Mouse (Mus musculus): ENCODE measurements around the gene Pigh. TPM values are rescaled to one million over a fixed set of nuclear protein-coding genes. Genes with fewer than 3 reads are reported as not detected.

Pigh gene
- polyA plus RNA-seq, 1 experiment from 2014 or later: 36.6 TPM

DNA sequence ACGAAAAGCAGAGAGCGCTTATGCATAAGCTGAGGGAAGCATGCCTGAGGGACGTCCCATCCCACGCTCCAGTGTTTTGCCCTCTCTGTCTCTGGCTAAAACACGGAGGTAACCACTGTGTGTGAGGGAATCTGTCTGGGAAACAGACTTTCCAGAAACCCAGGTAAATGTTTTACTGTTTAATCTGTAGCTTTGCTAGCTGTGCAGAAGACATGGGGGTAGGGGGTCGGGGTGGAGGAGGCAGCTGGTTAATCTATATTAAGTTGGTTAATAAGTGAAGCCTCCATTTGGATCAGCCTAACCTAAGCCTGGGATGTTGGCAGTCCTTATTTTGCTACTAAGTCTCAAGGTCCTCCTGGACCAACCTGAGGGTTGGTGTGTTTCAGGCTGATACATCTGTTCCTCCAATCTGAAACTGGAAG lies 20.3 kb downstream of the Pigh start:
- H3K36me3 ChIP-seq (ENCODE audit: insufficient read depth, low read length): peaks cover 23% of the 10 kb centered on the region
- no peak overlapping the region for H3K9ac ChIP-seq (replicated peaks; ENCODE audit: low read length)
- ATAC-seq (ENCODE audit: low FRiP score, low TSS enrichment): peak; percentile 84

DNA sequence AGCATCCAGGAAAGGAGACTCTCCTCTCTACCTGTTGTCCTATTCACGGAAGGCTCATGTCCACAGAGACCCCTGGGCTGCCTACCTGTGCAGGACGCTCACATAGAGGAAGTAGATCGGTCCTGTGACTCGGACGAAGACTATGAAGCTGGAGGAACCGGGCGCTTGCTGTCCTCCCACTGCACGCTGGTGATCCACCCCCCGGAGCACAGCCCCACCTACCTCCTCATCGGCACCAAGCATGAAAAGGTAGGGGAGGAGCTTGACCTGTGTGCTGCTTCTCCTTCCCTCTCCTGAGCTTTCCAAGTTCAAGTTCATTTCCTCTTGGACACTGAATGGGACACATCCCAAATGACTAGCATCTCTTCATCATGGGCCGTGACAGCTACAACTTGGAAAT lies 21.1 kb downstream of the Pigh start:
- H3K4me2 ChIP-seq (replicated peaks; ENCODE audit: low read depth, low read length): peak overlapping the region; percentile 1
- peak overlapping the region; percentile 9; the same call in 1 of the 2 replicates for H3K9ac ChIP-seq (replicated peaks; ENCODE audit: low read length)
- no peaks in the 10 kb centered on the region for H3K9me3 ChIP-seq (ENCODE audit: low read length)
- H3K4me1 ChIP-seq (ENCODE audit: insufficient read depth, low read length): 0 out of 2 replicates have a peak, but pooled peaks cover 3% of the 10 kb centered on the region
- peak overlapping the region; percentile 87 for H3K27ac ChIP-seq (ENCODE audit: low read length)
- no peaks in the 10 kb centered on the region for H3K27me3 ChIP-seq (ENCODE audit: insufficient read depth, low read length)
- WGBS: 77% methylated on average over 11 of the region's 11 CpGs
- peak overlapping the region; percentile 21 for H3K4me3 ChIP-seq (ENCODE audit: low read length)
- H3K36me3 ChIP-seq (ENCODE audit: insufficient read depth, low read length): peaks cover 16% of the 10 kb centered on the region
- ATAC-seq (ENCODE audit: low FRiP score, low TSS enrichment): peak; percentile 49; the same call in 1 of the 2 replicates

More for the DNA sequence above, 20.3 kb downstream of the Pigh start:
- Histone ChIP-seq H3K4me2 (replicated peaks; ENCODE audit: low read depth, low read length) (0 out of 2 replicates have a peak overlapping the region, but pooled peaks have one; percentile 3), H3K9me3 (ENCODE audit: low read length) (no peaks in the 10 kb centered on the region), H3K4me1 (ENCODE audit: insufficient read depth, low read length) (0 out of 2 replicates have a peak, but pooled peaks cover 3% of the 10 kb centered on the region), H3K27me3 (ENCODE audit: insufficient read depth, low read length) (no peaks in the 10 kb centered on the region), H3K27ac (ENCODE audit: low read length) (peak overlapping the region; percentile 87), H3K4me3 (ENCODE audit: low read length) (no peak overlapping the region)
- WGBS: 76% methylated on average over 6 of the region's 6 CpGs

DNA sequence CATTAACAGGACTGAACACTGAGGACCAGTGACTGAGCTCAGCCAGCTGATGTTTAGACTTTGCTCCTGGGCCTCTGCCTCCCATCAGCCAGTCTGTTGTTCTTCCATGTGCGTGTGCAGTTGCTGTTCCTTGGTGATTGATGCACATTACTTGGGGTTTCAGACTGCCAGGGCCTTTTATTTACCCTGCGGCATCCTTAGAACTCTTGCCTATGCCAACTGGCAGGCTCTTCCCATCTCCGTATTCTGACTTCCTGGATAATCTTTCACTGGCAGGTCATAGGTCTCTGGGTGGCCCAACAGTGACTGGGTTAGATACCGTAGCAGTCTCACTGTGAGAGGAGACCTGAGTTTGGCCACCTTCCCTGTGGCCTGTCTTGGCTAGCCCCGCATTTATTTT lies 21.9 kb downstream of the Pigh start:
- H3K36me3 ChIP-seq (ENCODE audit: insufficient read depth, low read length): peaks cover 8% of the 10 kb centered on the region

DNA sequence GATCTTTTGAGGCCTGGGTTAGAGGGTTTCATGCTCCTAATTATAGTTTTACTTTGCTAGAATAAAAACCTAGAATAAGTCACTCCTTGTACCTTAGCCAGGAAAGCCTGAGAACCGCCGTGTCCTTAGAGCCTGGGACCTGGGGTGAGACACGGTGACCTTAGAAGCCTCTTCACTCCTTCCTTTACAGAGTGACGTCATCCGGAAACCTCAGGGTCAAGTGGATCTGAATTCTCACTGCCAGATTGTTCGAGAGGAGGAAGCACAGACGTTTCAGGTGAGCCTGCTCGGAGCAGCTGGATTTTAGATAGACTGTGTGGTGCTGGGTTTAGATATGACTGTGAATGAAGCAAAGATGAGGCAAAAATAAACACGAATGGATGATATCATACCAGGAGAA lies 23.0 kb downstream of the Pigh start:
- no peak overlapping the region for H3K27ac ChIP-seq (ENCODE audit: low read length)
- 72% methylated on average over 9 of the region's 9 CpGs for WGBS
- peaks cover 8% of the 10 kb centered on the region for H3K36me3 ChIP-seq (ENCODE audit: insufficient read depth, low read length)
- no peaks in the 10 kb centered on the region for H3K27me3 ChIP-seq (ENCODE audit: insufficient read depth, low read length)
- H3K9ac ChIP-seq (replicated peaks; ENCODE audit: low read length): no peak overlapping the region
- H3K9me3 ChIP-seq (ENCODE audit: low read length): no peaks in the 10 kb centered on the region
- H3K4me2 ChIP-seq (replicated peaks; ENCODE audit: low read depth, low read length): no peak overlapping the region
- H3K4me1 ChIP-seq (ENCODE audit: insufficient read depth, low read length): 0 out of 2 replicates have a peak, but pooled peaks cover 3% of the 10 kb centered on the region
- H3K4me3 ChIP-seq (ENCODE audit: low read length): no peak overlapping the region
- ATAC-seq (ENCODE audit: low FRiP score, low TSS enrichment): no peak

More for the DNA sequence above, 21.9 kb downstream of the Pigh start:
- H3K4me2 ChIP-seq (replicated peaks; ENCODE audit: low read depth, low read length): peak overlapping the region; percentile 1; the same call in 1 of the 2 replicates
- no peak for ATAC-seq (ENCODE audit: low FRiP score, low TSS enrichment)
- H3K4me3 ChIP-seq (ENCODE audit: low read length): no peak overlapping the region
- no peak overlapping the region for H3K9ac ChIP-seq (replicated peaks; ENCODE audit: low read length)
- 0 out of 2 replicates have a peak, but pooled peaks cover 3% of the 10 kb centered on the region for H3K4me1 ChIP-seq (ENCODE audit: insufficient read depth, low read length)
- no peaks in the 10 kb centered on the region for H3K27me3 ChIP-seq (ENCODE audit: insufficient read depth, low read length)
- H3K9me3 ChIP-seq (ENCODE audit: low read length): no peaks in the 10 kb centered on the region
- H3K27ac ChIP-seq (ENCODE audit: low read length): peak overlapping the region; percentile 24; the same call in 1 of the 2 replicates
- 74% methylated on average over 5 of the region's 5 CpGs for WGBS

DNA sequence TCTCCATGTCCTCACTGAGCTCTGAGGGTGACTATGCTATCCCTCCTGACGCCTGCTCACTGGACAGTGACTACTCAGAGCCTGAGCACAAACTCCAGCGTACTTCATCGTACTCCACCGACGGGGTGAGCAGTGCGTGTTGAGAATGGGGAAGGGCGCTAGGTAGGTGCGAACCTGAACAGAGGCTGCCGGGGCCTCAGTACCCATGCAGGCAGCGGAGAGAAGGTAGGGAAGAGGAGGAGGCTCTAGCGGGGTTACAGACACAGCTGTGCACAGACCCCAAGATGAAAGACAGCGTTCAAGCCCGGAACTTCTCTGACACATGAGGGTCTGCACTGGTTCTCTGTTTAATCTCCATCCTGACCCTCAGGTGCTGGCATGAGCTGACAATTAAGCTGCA lies 25.0 kb downstream of the Pigh start:
- Histone ChIP-seq H3K27me3 (ENCODE audit: insufficient read depth, low read length) (no peaks in the 10 kb centered on the region), H3K4me1 (ENCODE audit: insufficient read depth, low read length) (no peaks in the 10 kb centered on the region), H3K36me3 (ENCODE audit: insufficient read depth, low read length) (no peaks in the 10 kb centered on the region), H3K4me3 (ENCODE audit: low read length) (no peak overlapping the region), H3K9me3 (ENCODE audit: low read length) (no peaks in the 10 kb centered on the region), H3K27ac (ENCODE audit: low read length) (no peak overlapping the region), H3K4me2 (replicated peaks; ENCODE audit: low read depth, low read length) (no peak overlapping the region), H3K9ac (replicated peaks; ENCODE audit: low read length) (no peak overlapping the region)
- 89% methylated on average over 13 of the region's 13 CpGs for WGBS
- no peak for ATAC-seq (ENCODE audit: low FRiP score, low TSS enrichment)

DNA sequence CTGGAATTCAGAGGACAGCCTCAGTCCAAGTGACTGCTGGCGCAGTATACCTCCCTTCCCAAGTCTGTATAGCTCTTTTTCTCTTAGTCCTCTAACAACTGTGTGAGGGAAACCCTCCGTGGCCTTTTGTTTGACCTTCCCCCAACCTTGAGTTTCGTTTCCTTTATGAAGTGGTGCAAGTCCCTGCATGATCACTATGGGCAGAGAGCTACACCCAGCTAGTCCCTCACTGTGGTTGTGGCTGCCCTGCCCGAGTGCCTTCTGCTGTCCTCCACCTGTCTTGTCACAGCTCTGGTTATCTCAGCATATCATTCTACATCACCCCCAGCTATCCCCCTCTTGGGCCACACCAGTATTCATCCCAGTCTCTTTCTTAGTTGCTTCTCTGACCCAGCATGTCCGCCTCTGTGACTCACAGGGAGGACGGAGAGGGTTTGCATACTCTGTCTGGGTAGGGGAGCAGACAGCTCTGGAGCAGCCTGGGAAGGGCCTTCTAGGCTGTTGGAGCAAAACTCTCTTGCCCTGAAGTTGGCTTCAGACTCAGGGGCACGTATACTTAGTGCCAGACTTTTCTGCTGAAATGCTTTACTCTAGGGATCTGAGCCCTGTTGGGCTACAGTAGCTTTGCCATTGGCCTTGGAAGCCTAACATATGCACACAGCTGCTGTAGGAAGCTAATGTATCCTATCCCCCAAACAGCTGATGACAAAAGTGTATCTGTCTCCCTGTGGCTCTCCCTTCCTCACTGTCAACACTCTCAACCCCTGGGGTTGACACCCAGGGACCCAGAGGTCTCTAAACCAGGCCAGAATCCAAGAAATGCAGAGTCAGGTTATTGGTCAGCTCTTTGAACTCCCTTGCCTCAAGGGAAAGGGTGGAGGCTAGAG lies 28.4 kb downstream of the Pigh start:
- ATAC-seq (ENCODE audit: low FRiP score, low TSS enrichment): no peak
- no peak overlapping the region; the same call in 1 of the 2 replicates for H3K9ac ChIP-seq (replicated peaks; ENCODE audit: low read length)
- no peak overlapping the region for H3K27ac ChIP-seq (ENCODE audit: low read length)
- H3K9me3 ChIP-seq (ENCODE audit: low read length): no peaks in the 10 kb centered on the region
- 78% methylated on average over 7 of the region's 7 CpGs for WGBS
- no peaks in the 10 kb centered on the region for H3K4me1 ChIP-seq (ENCODE audit: insufficient read depth, low read length)
- H3K27me3 ChIP-seq (ENCODE audit: insufficient read depth, low read length): no peaks in the 10 kb centered on the region
- no peak overlapping the region for H3K4me3 ChIP-seq (ENCODE audit: low read length)
- H3K36me3 ChIP-seq (ENCODE audit: insufficient read depth, low read length): no peaks in the 10 kb centered on the region
- H3K4me2 ChIP-seq (replicated peaks; ENCODE audit: low read depth, low read length): no peak overlapping the region

DNA sequence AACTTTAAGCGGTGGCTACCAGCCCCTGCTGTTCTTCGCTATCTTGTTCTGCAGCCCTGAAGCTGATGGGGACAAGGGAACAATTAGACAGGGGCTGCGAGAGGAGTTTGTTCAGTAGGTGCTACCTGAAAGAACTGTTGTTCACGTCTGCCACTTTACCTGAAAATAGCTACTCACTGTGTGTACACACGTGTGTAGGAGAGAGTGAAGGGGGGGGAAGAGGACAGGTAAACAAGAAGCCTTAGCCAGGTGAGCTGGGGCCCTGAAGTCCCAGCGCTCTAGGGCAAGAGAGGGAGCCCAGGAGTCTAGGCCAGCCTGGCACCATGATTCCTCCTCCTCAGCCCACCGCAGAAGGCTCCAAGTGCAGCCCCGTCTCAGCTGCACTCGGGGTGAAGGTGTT lies 29.3 kb downstream of the Pigh start:
- no peak overlapping the region for H3K27ac ChIP-seq (ENCODE audit: low read length)

DNA sequence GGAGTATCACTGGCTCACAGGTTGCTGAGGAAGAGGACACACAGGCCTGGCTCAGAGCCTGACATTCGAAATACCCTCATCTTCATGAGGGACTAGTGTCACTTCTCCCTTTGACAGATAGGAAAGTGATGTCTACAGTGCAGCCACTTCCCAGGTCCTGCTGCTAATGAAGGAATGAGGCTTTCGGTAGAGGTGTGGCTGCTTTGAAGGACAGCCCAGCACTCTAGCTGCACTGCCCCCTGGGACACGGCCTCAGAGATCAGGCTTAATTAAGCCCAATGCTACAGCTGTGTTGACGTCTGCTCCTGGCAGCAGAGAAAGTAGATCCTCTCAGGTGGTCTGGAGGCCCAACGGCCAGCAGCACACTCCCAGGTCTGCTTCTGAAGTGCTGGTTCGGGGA lies 29.9 kb downstream of the Pigh start:
- Histone ChIP-seq H3K36me3 (ENCODE audit: insufficient read depth, low read length) (peaks cover 4% of the 10 kb centered on the region; the same call in 1 of the 2 replicates), H3K4me1 (ENCODE audit: insufficient read depth, low read length) (no peaks in the 10 kb centered on the region), H3K9ac (replicated peaks; ENCODE audit: low read length) (no peak overlapping the region), H3K27me3 (ENCODE audit: insufficient read depth, low read length) (no peaks in the 10 kb centered on the region), H3K27ac (ENCODE audit: low read length) (no peak overlapping the region), H3K4me2 (replicated peaks; ENCODE audit: low read depth, low read length) (no peak overlapping the region), H3K4me3 (ENCODE audit: low read length) (no peak overlapping the region), H3K9me3 (ENCODE audit: low read length) (no peaks in the 10 kb centered on the region)
- ATAC-seq (ENCODE audit: low FRiP score, low TSS enrichment): no peak
- 86% methylated on average over 6 of the region's 6 CpGs for WGBS

More for the DNA sequence above, 29.3 kb downstream of the Pigh start:
- ATAC-seq (ENCODE audit: low FRiP score, low TSS enrichment): no peak
- Histone ChIP-seq H3K9ac (replicated peaks; ENCODE audit: low read length) (no peak overlapping the region), H3K4me3 (ENCODE audit: low read length) (no peak overlapping the region), H3K36me3 (ENCODE audit: insufficient read depth, low read length) (no peaks in the 10 kb centered on the region), H3K4me1 (ENCODE audit: insufficient read depth, low read length) (no peaks in the 10 kb centered on the region), H3K9me3 (ENCODE audit: low read length) (no peaks in the 10 kb centered on the region), H3K4me2 (replicated peaks; ENCODE audit: low read depth, low read length) (no peak overlapping the region), H3K27me3 (ENCODE audit: insufficient read depth, low read length) (no peaks in the 10 kb centered on the region)
- 94% methylated on average over 9 of the region's 9 CpGs for whole genome bisulfite sequencing

DNA sequence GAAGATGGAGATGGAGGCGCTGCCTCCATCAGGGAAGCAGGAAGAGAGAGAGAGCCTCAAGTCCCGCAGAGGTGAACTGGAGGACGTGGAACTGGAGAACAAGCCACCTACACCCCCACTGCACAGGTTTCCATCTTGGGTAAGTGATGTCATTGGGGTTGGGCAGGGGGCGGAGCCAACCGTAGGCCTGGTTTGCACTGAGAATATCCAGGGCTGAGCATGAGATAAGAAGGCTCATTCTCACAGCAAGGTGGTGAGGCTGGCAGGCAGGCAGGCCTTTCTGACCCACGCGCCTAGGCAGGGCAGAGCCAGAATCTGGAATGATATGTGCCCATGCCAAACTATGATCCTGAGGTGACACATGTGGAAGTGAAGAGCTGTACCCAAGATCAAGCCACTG lies 34.2 kb downstream of the Pigh start:
- peaks cover 13% of the 10 kb centered on the region for H3K36me3 ChIP-seq (ENCODE audit: insufficient read depth, low read length)
- H3K4me2 ChIP-seq (replicated peaks; ENCODE audit: low read depth, low read length): no peak overlapping the region
- no peaks in the 10 kb centered on the region for H3K27me3 ChIP-seq (ENCODE audit: insufficient read depth, low read length)
- no peaks in the 10 kb centered on the region for H3K4me1 ChIP-seq (ENCODE audit: insufficient read depth, low read length)
- H3K27ac ChIP-seq (ENCODE audit: low read length): no peak overlapping the region
- no peak for ATAC-seq (ENCODE audit: low FRiP score, low TSS enrichment)
- no peak overlapping the region for H3K4me3 ChIP-seq (ENCODE audit: low read length)
- H3K9me3 ChIP-seq (ENCODE audit: low read length): no peaks in the 10 kb centered on the region
- WGBS: 88% methylated on average over 7 of the region's 7 CpGs
- H3K9ac ChIP-seq (replicated peaks; ENCODE audit: low read length): no peak overlapping the region

DNA sequence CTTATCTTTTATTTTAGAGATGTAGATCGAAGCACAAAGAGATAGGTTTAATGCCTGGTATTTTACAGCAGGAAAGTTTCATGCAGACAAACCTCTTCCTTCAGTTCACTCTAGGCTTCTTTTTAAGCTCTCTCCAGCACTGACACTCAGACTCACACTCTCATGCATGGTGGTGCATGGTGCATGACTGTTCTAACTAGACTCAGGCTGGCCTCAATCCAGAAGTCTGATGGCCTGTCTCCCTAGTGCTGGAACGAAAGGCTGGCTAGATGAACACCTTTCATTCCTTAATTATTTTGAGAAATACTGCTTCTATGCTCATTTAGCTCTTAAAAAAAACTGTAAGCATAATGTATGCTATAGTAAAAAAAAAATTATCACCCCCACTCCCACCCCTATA lies 37.4 kb downstream of the Pigh start:
- ATAC-seq (ENCODE audit: low FRiP score, low TSS enrichment): no peak
- H3K36me3 ChIP-seq (ENCODE audit: insufficient read depth, low read length): peaks cover 13% of the 10 kb centered on the region
- no peak overlapping the region for H3K4me2 ChIP-seq (replicated peaks; ENCODE audit: low read depth, low read length)
- no peak overlapping the region for H3K9ac ChIP-seq (replicated peaks; ENCODE audit: low read length)
- no peak overlapping the region for H3K4me3 ChIP-seq (ENCODE audit: low read length)
- WGBS: 81% methylated on average over 2 of the region's 2 CpGs
- H3K27ac ChIP-seq (ENCODE audit: low read length): no peak overlapping the region
- no peaks in the 10 kb centered on the region for H3K9me3 ChIP-seq (ENCODE audit: low read length)
- H3K4me1 ChIP-seq (ENCODE audit: insufficient read depth, low read length): no peaks in the 10 kb centered on the region
- H3K27me3 ChIP-seq (ENCODE audit: insufficient read depth, low read length): no peaks in the 10 kb centered on the region
